Mouse (Mus musculus) megakaryocyte-erythroid progenitor cell, adult 5-6 weeks (primary cell): ENCODE data around the gene Hs1bp3. TPM values are rescaled to one million over a fixed set of nuclear protein-coding genes. Genes with fewer than 3 reads are reported as not detected.
A peak's percentile ranks its signal among the peaks of the same experiment; 100 is the strongest.

ENCODE experiments used
- ATAC-seq: replicated peaks from 2 replicates; pipeline ENCODE4 v1.8.0; 2016; ENCODE audit warnings: mild to moderate bottlenecking, inconsistent platforms; ENCODE audit not compliant: severe bottlenecking, poor library complexity, low FRiP score, low TSS enrichment
- total RNA-seq, 2 experiments: library from RNA; stranded (forward) in 1 of 2; stranded (reverse) in 1 of 2; fragments of 200-1000, 215-1000 nt in 1 of 2; fragments of >200 nt in 1 of 2; fragmentation: Nextera tagmentation in 1 of 2; gene quantifications; 2 replicates each; pipeline ENCODE4 v1.2.3; 2014 to 2017

Hs1bp3 gene
- total RNA-seq, 2 experiments from 2014 or later: 2.3 to 3.8 TPM

GRCm38 (mm10) chr12:8301011-8301814, 12.0 kb upstream of the Hs1bp3 start:
- ATAC-seq: no peak

GRCm38 (mm10) chr12:8301841-8302431, 11.3 kb upstream of the Hs1bp3 start, which contains the start of gene Gdf7:
Gene Gdf7, minus strand, starts transcription at chr12:8301954.
- ATAC-seq: no peak

- no peak for ATAC-seq
Observed at GRCm38 (mm10) chr12:8305258-8305657, 8.0 kb upstream of the Hs1bp3 start.

- peak; percentile 78 for ATAC-seq
Observed at GRCm38 (mm10) chr12:8306432-8306831, 6.8 kb upstream of the Hs1bp3 start.

GRCm38 (mm10) chr12:8306910-8307309, 6.3 kb upstream of the Hs1bp3 start:
- peak; percentile 39; the same call in 1 of the 2 replicates for ATAC-seq

GRCm38 (mm10) chr12:8310992-8311391, 2.2 kb upstream of the Hs1bp3 start:
- ATAC-seq: no peak

- no peak for ATAC-seq
Observed at GRCm38 (mm10) chr12:8312266-8312665, 966 bp upstream of the Hs1bp3 start.

- no peak; the same call in 1 of the 2 replicates for ATAC-seq
Observed at GRCm38 (mm10) chr12:8313773-8314172, 541 bp downstream of the Hs1bp3 start.

- no peak for ATAC-seq
Observed at GRCm38 (mm10) chr12:8316541-8316940, 3.3 kb downstream of the Hs1bp3 start.

GRCm38 (mm10) chr12:8320084-8320713, 7.0 kb downstream of the Hs1bp3 start:
- ATAC-seq: peak; percentile 91

GRCm38 (mm10) chr12:8321506-8321905, 8.3 kb downstream of the Hs1bp3 start:
- no peak for ATAC-seq

GRCm38 (mm10) chr12:8324086-8324485, 10.9 kb downstream of the Hs1bp3 start:
- no peak for ATAC-seq

- no peak for ATAC-seq
Observed at GRCm38 (mm10) chr12:8325245-8325942, 12.2 kb downstream of the Hs1bp3 start.

- no peak for ATAC-seq
Observed at GRCm38 (mm10) chr12:8325943-8326522, 12.8 kb downstream of the Hs1bp3 start.

- peak; percentile 93 for ATAC-seq
Observed at GRCm38 (mm10) chr12:8326825-8327674, 13.8 kb downstream of the Hs1bp3 start.

GRCm38 (mm10) chr12:8327675-8328053, 14.4 kb downstream of the Hs1bp3 start:
- ATAC-seq: no peak

- no peak for ATAC-seq
Observed at GRCm38 (mm10) chr12:8329236-8329635, 16.0 kb downstream of the Hs1bp3 start.

- no peak for ATAC-seq
Observed at GRCm38 (mm10) chr12:8331489-8332173, 18.4 kb downstream of the Hs1bp3 start.
